Mouse (Mus musculus): ENCODE measurements at regions not wholly inside any gene's neighbourhood (a gene's known extent, or its start where the extent isn't known, plus 50 kb on each side); places are given as distances from the start of the nearest gene placed in this dataset.

DNA sequence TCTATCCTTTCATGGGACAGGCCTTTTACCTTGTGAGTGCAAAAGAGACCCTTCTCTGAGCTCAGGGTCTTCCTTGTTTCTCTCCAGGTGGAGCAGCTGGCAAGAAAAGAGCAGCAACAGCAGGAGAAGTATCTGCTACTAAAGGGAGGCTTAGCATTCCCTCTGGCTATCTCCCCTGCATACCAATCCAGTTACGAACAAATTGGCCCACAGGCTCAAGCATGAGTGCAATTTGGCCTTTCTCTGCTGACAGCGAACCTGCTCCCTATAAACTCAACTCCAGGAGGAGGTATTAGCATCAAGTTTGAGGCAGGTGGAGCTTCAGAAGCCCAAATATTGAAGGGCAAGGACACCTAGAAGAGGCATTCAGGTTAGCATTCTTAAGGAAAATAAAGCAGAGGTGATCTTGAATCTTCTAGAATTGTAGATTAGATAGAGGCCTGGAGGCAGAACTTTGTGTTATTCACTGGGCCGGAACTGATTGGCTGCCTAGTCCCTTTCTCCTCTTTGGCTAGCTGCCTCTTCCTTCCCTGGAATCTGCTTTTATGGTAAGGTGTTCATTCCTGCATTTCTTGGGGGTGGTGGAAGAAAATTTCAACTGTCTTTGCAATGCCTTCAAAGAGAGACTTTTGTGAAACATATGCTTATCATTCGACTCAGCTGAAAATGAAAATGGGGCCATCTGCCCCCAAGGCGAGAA lies 312.0 kb upstream of the Gm15217 start:
- H3K27ac ChIP-seq (ENCODE audit: insufficient read depth, low read depth, low read length) = no peak overlapping the region
- H3K4me3 ChIP-seq (ENCODE audit: insufficient read depth, low read length) = no peak overlapping the region
- H3K4me1 ChIP-seq (ENCODE audit: control insufficient read depth, insufficient read depth, low read length) = no peaks in the 10 kb centered on the region
- TF ChIP-seq POLR2A (IDR thresholded peaks at IDR 0.05; ENCODE audit: borderline replicate concordance, low read depth, low read length) (no peak), CTCF (IDR thresholded peaks at IDR 0.05; ENCODE audit: low read depth, low read length) (no peak)

DNA sequence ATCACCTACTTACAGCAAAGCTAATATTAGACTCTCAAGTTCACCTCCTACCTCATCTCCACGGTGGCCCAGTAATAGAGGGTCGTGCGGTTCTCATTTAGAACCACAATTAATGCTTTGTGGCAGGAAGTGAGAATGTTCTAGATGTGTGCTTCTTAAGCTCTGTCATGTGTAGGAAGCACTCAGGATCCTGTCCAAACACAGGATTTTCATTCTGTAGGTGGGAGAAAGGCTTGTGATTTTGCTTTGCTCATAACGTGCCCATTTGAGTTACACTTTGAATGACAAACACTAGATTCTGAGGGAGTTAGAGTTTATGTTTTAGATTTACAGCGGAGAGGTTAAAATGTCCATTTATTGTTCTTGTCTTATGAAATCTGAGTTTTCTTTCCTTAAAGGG lies 308.0 kb upstream of the Gm15217 start:
- H3K27ac ChIP-seq (ENCODE audit: insufficient read depth, low read depth, low read length) = no peak overlapping the region
- TF ChIP-seq POLR2A (IDR thresholded peaks at IDR 0.05; ENCODE audit: borderline replicate concordance, low read depth, low read length) (no peak), CTCF (IDR thresholded peaks at IDR 0.05; ENCODE audit: low read depth, low read length) (no peak)

DNA sequence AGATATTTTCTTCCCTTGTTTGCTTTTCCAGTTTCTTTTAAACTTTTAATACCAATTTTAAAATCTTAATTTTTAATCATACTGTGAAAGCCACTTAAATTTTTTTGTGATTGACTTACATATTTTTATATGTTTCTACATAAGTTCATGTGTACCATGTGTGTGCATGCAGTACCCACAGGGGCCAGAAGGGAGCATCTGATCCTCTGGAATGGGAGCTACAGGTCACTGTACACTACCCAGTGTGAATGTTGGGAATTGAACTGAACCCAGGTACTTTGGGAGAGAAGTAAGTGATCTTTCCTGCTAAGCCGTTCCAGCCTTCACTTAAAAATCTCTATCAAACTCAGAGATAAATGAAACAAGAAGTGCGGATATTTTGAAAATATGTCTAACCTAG lies 302.5 kb upstream of the Gm15217 start:
- TF ChIP-seq CTCF (IDR thresholded peaks at IDR 0.05; ENCODE audit: low read depth, low read length) = no peak
- no peak overlapping the region for H3K4me3 ChIP-seq (ENCODE audit: insufficient read depth, low read length)
- no peaks in the 10 kb centered on the region for H3K4me1 ChIP-seq (ENCODE audit: control insufficient read depth, insufficient read depth, low read length)
- H3K27ac ChIP-seq (ENCODE audit: insufficient read depth, low read depth, low read length) = no peak overlapping the region

More for the DNA sequence above, 308.0 kb upstream of the Gm15217 start:
- Histone ChIP-seq H3K4me3 (ENCODE audit: insufficient read depth, low read length) (no peak overlapping the region), H3K4me1 (ENCODE audit: control insufficient read depth, insufficient read depth, low read length) (no peaks in the 10 kb centered on the region)

DNA sequence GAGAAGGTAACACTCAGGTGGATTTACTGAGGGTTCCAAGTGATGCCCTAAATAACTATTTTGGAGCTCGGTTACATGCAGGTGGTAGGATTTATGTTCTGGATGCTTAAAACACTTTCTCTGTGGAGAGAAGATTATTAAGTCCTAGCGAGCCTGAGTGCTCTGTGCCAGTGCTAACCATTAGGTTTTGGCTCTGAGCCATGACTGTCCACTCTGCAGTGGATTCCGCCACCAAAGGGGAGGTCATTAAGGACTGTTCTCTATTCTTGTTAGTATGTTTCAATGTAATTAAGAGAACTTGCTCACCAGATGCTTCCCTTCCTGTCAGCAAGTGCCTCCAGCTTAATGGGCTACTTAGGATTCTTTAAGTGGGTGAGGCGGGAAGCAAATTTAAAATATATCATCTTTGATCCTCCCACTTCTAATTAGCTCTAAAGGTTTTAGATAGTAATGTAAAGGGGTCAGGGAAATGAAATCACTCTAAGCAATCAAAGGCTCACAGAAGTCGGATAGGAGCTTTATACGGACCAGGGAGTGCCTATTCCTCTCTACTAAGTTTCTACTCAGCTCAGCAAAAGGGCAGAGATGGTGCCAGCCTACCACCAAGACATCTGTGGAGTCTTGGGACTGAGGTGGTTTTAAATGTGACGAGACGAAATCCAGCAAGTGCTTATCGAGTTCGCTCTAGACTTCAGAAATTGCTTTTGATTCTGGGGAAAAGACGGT lies 301.6 kb upstream of the Gm15217 start:
- TF ChIP-seq POLR2A (IDR thresholded peaks at IDR 0.05; ENCODE audit: borderline replicate concordance, low read depth, low read length) (no peak), CTCF (IDR thresholded peaks at IDR 0.05; ENCODE audit: low read depth, low read length) (no peak)
- Histone ChIP-seq H3K4me3 (ENCODE audit: insufficient read depth, low read length) (no peak overlapping the region), H3K27ac (ENCODE audit: insufficient read depth, low read depth, low read length) (no peak overlapping the region), H3K4me1 (ENCODE audit: control insufficient read depth, insufficient read depth, low read length) (no peaks in the 10 kb centered on the region)

DNA sequence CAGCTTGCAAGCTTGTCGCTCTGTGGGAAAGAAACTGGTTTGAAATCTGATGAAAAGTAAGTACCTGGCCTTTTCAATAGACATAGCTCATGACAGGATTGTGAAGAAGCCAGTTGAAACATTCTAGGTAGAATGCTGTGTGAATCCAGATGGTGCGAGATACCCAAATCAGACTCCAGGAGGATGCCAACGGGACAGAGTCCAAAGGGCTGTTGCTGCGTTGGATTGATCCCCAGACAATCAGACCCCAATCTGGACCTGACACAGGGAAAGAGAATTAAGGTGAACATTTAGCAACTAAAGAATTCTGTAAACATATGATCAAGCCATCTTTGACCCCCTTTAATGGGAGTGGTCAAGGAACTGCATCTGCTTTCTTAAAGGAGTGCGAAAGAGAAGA lies 296.6 kb upstream of the Gm15217 start:
- Histone ChIP-seq H3K4me3 (ENCODE audit: insufficient read depth, low read length) (no peak overlapping the region), H3K4me1 (ENCODE audit: control insufficient read depth, insufficient read depth, low read length) (no peaks in the 10 kb centered on the region), H3K27ac (ENCODE audit: insufficient read depth, low read depth, low read length) (no peak overlapping the region)
- TF ChIP-seq POLR2A (IDR thresholded peaks at IDR 0.05; ENCODE audit: borderline replicate concordance, low read depth, low read length) (no peak), CTCF (IDR thresholded peaks at IDR 0.05; ENCODE audit: low read depth, low read length) (no peak)

DNA sequence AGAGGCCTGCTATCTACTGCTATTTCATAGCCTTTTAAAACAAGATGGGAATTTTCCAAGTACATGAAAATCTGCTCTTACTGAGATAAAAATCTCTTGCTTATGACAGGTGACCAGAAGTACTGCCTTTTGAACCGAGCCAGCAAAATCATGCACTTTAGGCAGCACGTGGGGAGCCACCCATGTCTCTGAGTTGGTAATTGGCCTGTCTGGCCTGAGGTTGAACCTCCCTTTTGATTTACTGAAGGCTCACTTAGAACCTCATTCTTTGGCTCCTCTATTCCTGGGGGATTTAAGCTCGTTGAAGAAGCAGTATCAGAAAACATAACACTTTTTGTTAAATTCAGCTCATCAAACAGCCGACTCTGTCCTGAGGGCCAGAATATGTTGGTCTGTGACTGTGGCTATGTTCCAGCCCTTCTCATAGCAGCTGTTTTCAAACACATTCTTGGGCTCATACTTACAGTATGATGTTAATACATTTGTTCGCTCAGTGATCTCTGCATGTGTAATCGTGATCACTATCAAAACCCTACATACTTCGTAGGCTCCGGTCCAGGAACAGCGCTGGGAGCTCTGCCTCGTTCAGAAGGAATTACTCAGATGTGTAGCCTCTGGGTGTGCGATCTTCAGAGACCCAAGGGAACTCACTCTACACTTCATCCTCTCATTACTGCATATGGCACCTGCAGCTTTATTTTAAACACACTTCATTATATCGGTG lies 290.1 kb upstream of the Gm15217 start:
- H3K4me1 ChIP-seq (ENCODE audit: control insufficient read depth, insufficient read depth, low read length) = no peaks in the 10 kb centered on the region
- H3K4me3 ChIP-seq (ENCODE audit: insufficient read depth, low read length) = no peak overlapping the region
- TF ChIP-seq POLR2A (IDR thresholded peaks at IDR 0.05; ENCODE audit: borderline replicate concordance, low read depth, low read length) = no peak
- no peak for TF ChIP-seq CTCF (IDR thresholded peaks at IDR 0.05; ENCODE audit: low read depth, low read length)
- H3K27ac ChIP-seq (ENCODE audit: insufficient read depth, low read depth, low read length) = no peak overlapping the region

DNA sequence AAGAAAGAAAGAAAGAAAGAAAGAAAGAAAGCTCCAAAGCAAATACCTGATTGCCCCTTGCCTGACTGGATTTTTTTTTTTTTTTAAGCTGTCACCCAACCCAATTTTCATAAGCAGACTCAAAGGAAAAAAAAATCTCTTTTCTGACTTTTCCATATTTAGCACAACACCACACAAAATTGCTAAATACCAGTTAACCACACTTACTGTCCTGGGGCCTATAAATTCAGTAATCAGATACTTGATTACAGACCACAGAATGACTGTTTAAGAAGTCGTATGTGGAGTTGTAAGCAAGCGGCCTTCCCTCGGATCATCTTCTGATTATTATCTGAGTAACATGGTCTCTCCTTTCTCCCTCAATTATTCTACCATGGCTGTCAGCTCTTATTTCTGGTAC lies 263.3 kb upstream of the Gm15217 start:
- no peaks in the 10 kb centered on the region for H3K4me1 ChIP-seq (ENCODE audit: control insufficient read depth, insufficient read depth, low read length)
- no peak overlapping the region for H3K27ac ChIP-seq (ENCODE audit: insufficient read depth, low read depth, low read length)
- TF ChIP-seq CTCF (IDR thresholded peaks at IDR 0.05; ENCODE audit: low read depth, low read length) (no peak), POLR2A (IDR thresholded peaks at IDR 0.05; ENCODE audit: borderline replicate concordance, low read depth, low read length) (no peak)
- no peak overlapping the region for H3K4me3 ChIP-seq (ENCODE audit: insufficient read depth, low read length)

DNA sequence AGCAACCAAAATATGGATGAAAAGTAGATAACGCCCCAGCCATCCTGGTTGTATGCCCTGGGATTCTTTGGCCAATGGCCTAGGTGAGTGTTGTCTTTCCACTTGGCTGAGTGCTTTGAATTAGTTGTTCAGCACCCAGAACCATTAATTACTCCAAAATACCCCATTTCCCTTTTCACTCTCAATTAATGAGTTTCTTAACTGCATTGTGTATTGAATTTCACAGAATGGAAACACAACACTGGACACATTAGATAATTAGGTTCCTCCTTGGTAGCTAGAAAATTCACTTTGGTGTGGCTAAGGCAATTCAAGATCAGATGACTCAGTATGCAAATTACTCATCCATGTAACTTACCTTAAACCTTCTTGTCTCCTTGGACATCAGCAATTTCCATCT lies 252.7 kb upstream of the Gm15217 start:
- Histone ChIP-seq H3K4me1 (ENCODE audit: control insufficient read depth, insufficient read depth, low read length) (no peaks in the 10 kb centered on the region), H3K4me3 (ENCODE audit: insufficient read depth, low read length) (no peak overlapping the region), H3K27ac (ENCODE audit: insufficient read depth, low read depth, low read length) (no peak overlapping the region)
- TF ChIP-seq CTCF (IDR thresholded peaks at IDR 0.05; ENCODE audit: low read depth, low read length) = no peak
- TF ChIP-seq POLR2A (IDR thresholded peaks at IDR 0.05; ENCODE audit: borderline replicate concordance, low read depth, low read length) = no peak

DNA sequence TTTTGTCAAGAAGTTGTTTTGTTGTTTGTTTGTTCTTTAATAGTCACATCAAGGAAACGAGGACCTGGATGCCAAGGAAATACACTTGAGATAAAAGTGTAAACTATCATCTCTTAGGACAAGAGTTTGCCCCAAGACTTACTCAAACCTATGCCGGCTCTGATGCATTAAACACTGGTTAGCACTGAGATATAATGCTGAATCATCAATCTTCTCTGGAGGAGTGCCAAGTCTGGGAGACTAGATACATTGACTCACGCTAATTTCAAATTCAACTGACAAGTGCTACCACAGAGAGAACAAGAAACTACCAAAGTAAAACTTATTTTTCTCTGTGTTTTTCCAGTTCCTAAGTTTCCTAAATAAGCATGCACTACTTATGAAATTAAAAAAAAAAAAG lies 249.5 kb upstream of the Gm15217 start:
- Histone ChIP-seq H3K27ac (ENCODE audit: insufficient read depth, low read depth, low read length) (no peak overlapping the region), H3K4me1 (ENCODE audit: control insufficient read depth, insufficient read depth, low read length) (no peaks in the 10 kb centered on the region), H3K4me3 (ENCODE audit: insufficient read depth, low read length) (no peak overlapping the region)
- no peak for TF ChIP-seq CTCF (IDR thresholded peaks at IDR 0.05; ENCODE audit: low read depth, low read length)
- TF ChIP-seq POLR2A (IDR thresholded peaks at IDR 0.05; ENCODE audit: borderline replicate concordance, low read depth, low read length) = no peak

DNA sequence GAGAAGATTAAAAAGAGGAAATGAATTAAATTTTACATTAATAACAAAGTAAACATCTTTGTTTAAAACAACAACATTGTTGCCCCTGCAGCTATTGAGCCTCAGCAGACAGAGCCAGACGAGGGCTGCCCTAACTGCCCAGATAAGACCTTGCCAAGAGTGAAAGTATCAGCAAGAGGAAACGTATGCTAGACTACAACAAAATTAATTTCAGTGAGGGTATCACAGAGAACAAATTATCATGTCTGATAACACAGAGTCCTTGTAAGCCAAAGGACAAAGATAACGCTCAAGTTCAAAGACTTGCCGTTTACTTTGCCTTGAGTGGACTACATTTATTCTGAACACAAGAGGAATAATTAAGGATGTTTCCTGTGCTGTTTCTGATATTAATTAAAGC lies 235.0 kb upstream of the Gm15217 start:
- Histone ChIP-seq H3K4me3 (ENCODE audit: insufficient read depth, low read length) (no peak overlapping the region), H3K27ac (ENCODE audit: insufficient read depth, low read depth, low read length) (no peak overlapping the region), H3K4me1 (ENCODE audit: control insufficient read depth, insufficient read depth, low read length) (no peaks in the 10 kb centered on the region)
- TF ChIP-seq CTCF (IDR thresholded peaks at IDR 0.05; ENCODE audit: low read depth, low read length) (no peak), POLR2A (IDR thresholded peaks at IDR 0.05; ENCODE audit: borderline replicate concordance, low read depth, low read length) (no peak)

All from bone marrow macrophage, adult 2 months (primary cell).